Mouse (Mus musculus): ENCODE measurements at regions not wholly inside any gene's neighbourhood (a gene's known extent, or its start where the extent isn't known, plus 50 kb on each side); places are given as distances from the start of the nearest gene placed in this dataset.

GRCm38 (mm10) chr1:186572651-186573050, 133.1 kb downstream of the Tgfb2 start:
- in situ Hi-C loops (cut with MboI, MseI) = no loop called here

- in situ Hi-C loops (cut with MboI, MseI) = no loop called here
Measured at GRCm38 (mm10) chr1:186572092-186572491, 133.7 kb downstream of the Tgfb2 start.

GRCm38 (mm10) chr1:186568496-186568895, 137.3 kb downstream of the Tgfb2 start:
- in situ Hi-C loops (cut with MboI, MseI) = no loop called here

- in situ Hi-C loops (cut with MboI, MseI) = no loop called here
Measured at GRCm38 (mm10) chr1:186568076-186568475, 137.7 kb downstream of the Tgfb2 start.

- in situ Hi-C loops (cut with MboI, MseI) = no loop called here
Measured at GRCm38 (mm10) chr1:186567136-186567826, 138.5 kb downstream of the Tgfb2 start.

- in situ Hi-C loops (cut with MboI, MseI) = no loop called here
Measured at GRCm38 (mm10) chr1:186562027-186562426, 143.8 kb downstream of the Tgfb2 start.

- in situ Hi-C loops (cut with MboI, MseI) = no loop called here
Measured at GRCm38 (mm10) chr1:186555441-186555975, 150.3 kb downstream of the Tgfb2 start.

- in situ Hi-C loops (cut with MboI, MseI) = no loop called here
Measured at GRCm38 (mm10) chr1:186554520-186555010, 151.2 kb downstream of the Tgfb2 start.

- in situ Hi-C loops (cut with MboI, MseI) = no loop called here
Measured at GRCm38 (mm10) chr1:186552689-186553088, 153.1 kb downstream of the Tgfb2 start.

- in situ Hi-C loops (cut with MboI, MseI) = no loop called here
Measured at GRCm38 (mm10) chr1:186550265-186550885, 155.4 kb downstream of the Tgfb2 start.

GRCm38 (mm10) chr1:186549207-186549606, 156.6 kb downstream of the Tgfb2 start:
- in situ Hi-C loops (cut with MboI, MseI) = no loop called here

GRCm38 (mm10) chr1:186546386-186547185, 159.2 kb downstream of the Tgfb2 start:
- in situ Hi-C loops (cut with MboI, MseI) = no loop called here

- in situ Hi-C loops (cut with MboI, MseI) = no loop called here
Measured at GRCm38 (mm10) chr1:186540070-186540469, 165.7 kb downstream of the Tgfb2 start.

GRCm38 (mm10) chr1:186538233-186538632, 167.6 kb downstream of the Tgfb2 start:
- in situ Hi-C loops (cut with MboI, MseI) = no loop called here

- in situ Hi-C loops (cut with MboI, MseI) = no loop called here
Measured at GRCm38 (mm10) chr1:186515976-186516375, 189.8 kb downstream of the Tgfb2 start.

GRCm38 (mm10) chr1:186515071-186515470, 190.7 kb downstream of the Tgfb2 start:
- in situ Hi-C loops (cut with MboI, MseI) = no loop called here

GRCm38 (mm10) chr1:186513861-186514260, 191.9 kb downstream of the Tgfb2 start:
- in situ Hi-C loops (cut with MboI, MseI) = no loop called here

GRCm38 (mm10) chr1:186510531-186510930, 195.3 kb downstream of the Tgfb2 start:
- in situ Hi-C loops (cut with MboI, MseI) = no loop called here

GRCm38 (mm10) chr1:186508358-186508757, 197.4 kb downstream of the Tgfb2 start:
- in situ Hi-C loops (cut with MboI, MseI) = no loop called here

GRCm38 (mm10) chr1:186507956-186508355, 197.8 kb downstream of the Tgfb2 start:
- in situ Hi-C loops (cut with MboI, MseI) = no loop called here

GRCm38 (mm10) chr1:186506517-186506916, 199.3 kb downstream of the Tgfb2 start:
- in situ Hi-C loops (cut with MboI, MseI) = no loop called here

- in situ Hi-C loops (cut with MboI, MseI) = no loop called here
Measured at GRCm38 (mm10) chr1:186505912-186506311, 199.9 kb downstream of the Tgfb2 start.
